Mouse (Mus musculus): ENCODE measurements around the gene Sulf2. TPM values are rescaled to one million over a fixed set of nuclear protein-coding genes. Genes with fewer than 3 reads are reported as not detected.
A peak's percentile ranks its signal among the peaks of the same experiment; 100 is the strongest.

The Sulf2 gene
- polyA plus RNA-seq, 1 experiment: 18.6 TPM

DNA sequence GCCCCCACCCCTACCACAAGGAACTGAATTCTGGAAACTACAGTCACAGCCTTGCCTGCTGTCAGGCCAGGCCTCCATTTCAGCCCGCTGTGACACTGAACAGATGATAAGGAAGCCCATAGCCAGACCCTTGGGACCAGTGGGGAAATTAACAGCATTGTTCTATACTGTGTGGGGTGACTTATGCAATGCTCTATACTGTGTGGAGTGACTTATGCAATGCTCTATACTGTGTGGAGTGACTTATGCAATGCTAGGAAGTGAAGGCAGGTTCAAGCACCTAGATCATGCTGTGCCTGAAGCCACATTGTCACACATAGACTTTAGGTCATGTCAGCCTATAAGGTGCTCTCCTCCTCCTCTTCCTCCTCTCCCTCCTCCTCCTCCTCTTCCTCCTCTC lies 9.1 kb upstream of the Sulf2 start:
- DNase-seq: no peak
- Histone ChIP-seq H3K4me3 (ENCODE audit: insufficient read depth, low read depth, low read length) (no peak overlapping the region), H3K36me3 (ENCODE audit: control insufficient read depth, insufficient read depth, low read length) (no peaks in the 10 kb centered on the region), H3K27me3 (replicated peaks; ENCODE audit: control insufficient read depth, insufficient read depth, low read length) (no peaks in the 10 kb centered on the region), H3K4me1 (ENCODE audit: control insufficient read depth, insufficient read depth, low read length) (no peaks in the 10 kb centered on the region), H3K27ac (ENCODE audit: insufficient read depth, low read depth, low read length) (no peak overlapping the region)
- TF ChIP-seq CTCF (conservative IDR thresholded peaks at IDR 0.05; ENCODE audit: insufficient read depth, insufficient read length, low read depth, low read length): no peak
- TF ChIP-seq POLR2A (IDR thresholded peaks at IDR 0.05; ENCODE audit: low read depth, low read length): no peak
- WGBS: 92% methylated on average over 1 of the region's 1 CpGs

GRCm38 (mm10) chr2:166163917-166164316 lies 8.5 kb upstream of the Sulf2 start:
- 95% methylated on average over 6 of the region's 6 CpGs for WGBS
- no peaks in the 10 kb centered on the region for H3K36me3 ChIP-seq (ENCODE audit: control insufficient read depth, insufficient read depth, low read length)
- no peaks in the 10 kb centered on the region for H3K27me3 ChIP-seq (replicated peaks; ENCODE audit: control insufficient read depth, insufficient read depth, low read length)
- no peak for DNase-seq
- no peak overlapping the region for H3K4me3 ChIP-seq (ENCODE audit: insufficient read depth, low read depth, low read length)
- H3K4me1 ChIP-seq (ENCODE audit: control insufficient read depth, insufficient read depth, low read length): no peaks in the 10 kb centered on the region
- H3K27ac ChIP-seq (ENCODE audit: insufficient read depth, low read depth, low read length): no peak overlapping the region
- TF ChIP-seq CTCF (conservative IDR thresholded peaks at IDR 0.05; ENCODE audit: insufficient read depth, insufficient read length, low read depth, low read length) (no peak), POLR2A (IDR thresholded peaks at IDR 0.05; ENCODE audit: low read depth, low read length) (no peak)

DNA sequence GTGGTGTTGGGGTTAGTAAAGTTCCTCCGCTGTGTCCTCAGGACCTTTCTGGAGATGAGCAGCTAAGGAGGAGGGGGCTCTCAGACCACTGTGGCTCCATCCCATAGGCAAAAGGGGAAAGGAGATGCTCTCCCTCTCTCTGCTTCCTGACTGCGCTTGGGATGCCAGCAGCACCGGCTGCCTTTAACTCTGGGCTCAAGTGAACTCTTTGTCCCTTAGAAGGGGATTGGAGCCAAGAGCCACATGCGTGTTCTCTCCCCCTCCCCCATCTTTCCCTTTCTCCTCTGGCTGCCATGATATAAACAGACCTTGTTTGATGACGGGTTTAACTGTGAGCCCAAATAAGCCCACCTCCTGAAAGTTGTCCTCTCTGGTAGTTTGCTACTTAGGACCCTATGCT lies 7.8 kb upstream of the Sulf2 start:
- Histone ChIP-seq H3K27ac (ENCODE audit: insufficient read depth, low read depth, low read length) (no peak overlapping the region), H3K4me3 (ENCODE audit: insufficient read depth, low read depth, low read length) (no peak overlapping the region), H3K36me3 (ENCODE audit: control insufficient read depth, insufficient read depth, low read length) (no peaks in the 10 kb centered on the region), H3K4me1 (ENCODE audit: control insufficient read depth, insufficient read depth, low read length) (no peaks in the 10 kb centered on the region), H3K27me3 (replicated peaks; ENCODE audit: control insufficient read depth, insufficient read depth, low read length) (no peaks in the 10 kb centered on the region)
- 79% methylated on average over 5 of the region's 5 CpGs for WGBS
- TF ChIP-seq POLR2A (IDR thresholded peaks at IDR 0.05; ENCODE audit: low read depth, low read length): no peak
- no peak for TF ChIP-seq CTCF (conservative IDR thresholded peaks at IDR 0.05; ENCODE audit: insufficient read depth, insufficient read length, low read depth, low read length)
- no peak for DNase-seq

DNA sequence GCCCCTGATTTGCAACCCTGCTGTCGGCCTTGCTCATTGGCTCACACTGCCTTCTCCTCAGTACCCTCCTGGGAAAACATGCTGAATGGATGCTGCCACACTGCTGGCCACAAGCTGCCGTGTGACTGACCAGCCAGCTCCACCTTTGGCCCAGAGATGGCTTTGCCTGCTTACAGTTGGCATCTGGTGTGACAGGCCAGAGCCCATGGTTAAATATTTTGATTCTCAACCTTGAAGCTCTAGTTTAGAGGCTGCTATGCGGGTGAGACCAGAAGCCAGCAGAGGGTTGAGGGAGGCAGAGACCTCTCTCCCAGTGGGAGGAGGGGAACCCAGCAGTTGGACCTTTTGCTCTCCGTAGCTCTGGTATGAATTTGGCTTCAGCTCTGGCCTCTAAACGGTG lies 6.7 kb upstream of the Sulf2 start:
- DNase-seq: peak; percentile 59
- no peaks in the 10 kb centered on the region for H3K4me1 ChIP-seq (ENCODE audit: control insufficient read depth, insufficient read depth, low read length)
- no peaks in the 10 kb centered on the region for H3K27me3 ChIP-seq (replicated peaks; ENCODE audit: control insufficient read depth, insufficient read depth, low read length)
- TF ChIP-seq POLR2A (IDR thresholded peaks at IDR 0.05; ENCODE audit: low read depth, low read length) (no peak), CTCF (conservative IDR thresholded peaks at IDR 0.05; ENCODE audit: insufficient read depth, insufficient read length, low read depth, low read length) (no peak)
- WGBS: 68% methylated on average over 5 of the region's 5 CpGs
- H3K4me3 ChIP-seq (ENCODE audit: insufficient read depth, low read depth, low read length): no peak overlapping the region
- no peak overlapping the region for H3K27ac ChIP-seq (ENCODE audit: insufficient read depth, low read depth, low read length)
- no peaks in the 10 kb centered on the region for H3K36me3 ChIP-seq (ENCODE audit: control insufficient read depth, insufficient read depth, low read length)

DNA sequence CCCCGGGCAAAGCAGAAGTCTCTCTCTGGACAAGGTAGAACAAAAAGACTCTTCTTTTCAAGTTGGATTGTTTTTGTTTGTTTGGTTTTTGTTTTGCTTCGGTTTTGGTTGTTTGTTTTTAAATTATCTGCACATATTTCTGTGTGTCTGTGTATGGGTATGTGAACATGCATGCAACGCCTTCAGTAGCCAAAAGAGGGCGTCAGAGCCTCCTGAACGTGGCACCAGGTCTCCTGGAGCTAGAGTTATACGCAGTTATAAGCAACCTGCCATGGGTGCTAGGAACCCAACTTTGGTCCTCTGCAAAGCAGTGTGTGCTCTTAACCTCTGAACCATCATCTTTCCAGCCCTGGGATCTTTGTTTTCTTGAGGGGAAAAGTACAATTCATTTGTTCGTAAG lies 3.8 kb upstream of the Sulf2 start:
- 92% methylated on average over 7 of the region's 7 CpGs for WGBS
- H3K27ac ChIP-seq (ENCODE audit: insufficient read depth, low read depth, low read length): no peak overlapping the region
- no peaks in the 10 kb centered on the region for H3K27me3 ChIP-seq (replicated peaks; ENCODE audit: control insufficient read depth, insufficient read depth, low read length)
- no peak for DNase-seq
- H3K36me3 ChIP-seq (ENCODE audit: control insufficient read depth, insufficient read depth, low read length): no peaks in the 10 kb centered on the region
- peaks cover under 1% of the 10 kb centered on the region; the same call in 1 of the 2 replicates for H3K4me1 ChIP-seq (ENCODE audit: control insufficient read depth, insufficient read depth, low read length)
- H3K4me3 ChIP-seq (ENCODE audit: insufficient read depth, low read depth, low read length): no peak overlapping the region
- TF ChIP-seq CTCF (conservative IDR thresholded peaks at IDR 0.05; ENCODE audit: insufficient read depth, insufficient read length, low read depth, low read length) (0 out of 2 replicates have a peak, but pooled peaks have one; percentile 6), POLR2A (IDR thresholded peaks at IDR 0.05; ENCODE audit: low read depth, low read length) (no peak)

DNA sequence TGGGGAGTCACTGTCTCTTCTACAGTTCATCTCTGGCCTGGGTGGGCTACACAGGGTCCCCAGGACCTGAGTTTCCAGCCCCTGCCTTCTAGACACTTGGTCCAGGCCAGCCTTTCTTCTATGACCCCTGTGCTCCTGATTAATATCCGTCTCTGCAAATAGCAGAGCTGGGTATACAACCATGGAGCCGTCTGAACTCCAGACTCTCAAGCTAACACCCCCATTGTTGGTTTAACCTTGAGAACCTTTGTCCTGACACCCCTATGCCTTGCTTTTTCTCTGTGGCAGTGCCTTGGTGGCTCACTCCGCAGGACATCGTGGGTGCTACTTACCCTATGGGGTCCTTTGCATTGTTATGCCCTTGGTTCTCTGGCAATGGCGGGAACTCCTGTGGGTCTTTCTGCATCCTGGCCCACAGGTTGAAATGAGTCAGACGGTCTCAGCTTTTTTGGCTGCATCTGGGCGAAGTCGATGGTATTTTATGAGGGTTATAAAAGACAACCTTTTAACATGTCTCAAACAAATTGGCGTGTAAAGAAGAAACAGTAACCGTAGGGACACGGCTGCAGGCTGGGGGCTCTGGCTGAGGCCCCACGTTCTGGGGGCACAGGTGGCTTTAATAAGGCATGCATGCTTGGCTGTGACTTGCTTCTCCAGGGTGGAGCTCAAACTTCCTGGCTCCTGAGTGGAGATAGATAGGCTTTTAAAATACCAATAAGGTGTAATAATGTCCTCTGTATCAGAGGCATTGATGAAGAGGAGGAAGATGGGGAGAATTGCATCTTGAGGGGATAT lies 2.5 kb upstream of the Sulf2 start:
- Histone ChIP-seq H3K27ac (ENCODE audit: insufficient read depth, low read depth, low read length) (no peak overlapping the region), H3K4me3 (ENCODE audit: insufficient read depth, low read depth, low read length) (no peak overlapping the region), H3K4me1 (ENCODE audit: control insufficient read depth, insufficient read depth, low read length) (peaks cover 5% of the 10 kb centered on the region), H3K36me3 (ENCODE audit: control insufficient read depth, insufficient read depth, low read length) (no peaks in the 10 kb centered on the region), H3K27me3 (replicated peaks; ENCODE audit: control insufficient read depth, insufficient read depth, low read length) (no peaks in the 10 kb centered on the region)
- TF ChIP-seq POLR2A (IDR thresholded peaks at IDR 0.05; ENCODE audit: low read depth, low read length): no peak
- no peak for TF ChIP-seq CTCF (conservative IDR thresholded peaks at IDR 0.05; ENCODE audit: insufficient read depth, insufficient read length, low read depth, low read length)
- DNase-seq: no peak
- WGBS: 77% methylated on average over 12 of the region's 12 CpGs

DNA sequence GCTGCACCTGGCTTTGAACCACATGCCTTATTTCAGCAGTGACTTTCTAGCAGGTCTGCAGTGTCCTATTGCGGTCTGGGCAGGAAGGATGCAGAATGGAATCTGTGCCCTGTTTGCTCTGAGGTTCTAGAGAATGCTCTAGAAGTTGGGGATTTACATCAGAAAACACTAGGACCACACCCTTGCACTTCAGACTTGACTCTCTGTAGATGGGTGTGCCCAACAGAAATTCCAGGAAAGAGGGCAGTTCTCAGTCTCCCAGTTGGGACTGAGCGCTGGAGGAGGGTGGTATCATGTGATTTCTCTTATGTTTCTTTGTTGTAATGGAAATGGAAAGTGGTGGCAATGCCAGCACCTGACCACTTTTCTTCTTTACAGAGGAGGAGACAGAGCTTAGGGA lies 1.7 kb upstream of the Sulf2 start:
- TF ChIP-seq CTCF (conservative IDR thresholded peaks at IDR 0.05; ENCODE audit: insufficient read depth, insufficient read length, low read depth, low read length) (no peak), POLR2A (IDR thresholded peaks at IDR 0.05; ENCODE audit: low read depth, low read length) (no peak)
- Histone ChIP-seq H3K36me3 (ENCODE audit: control insufficient read depth, insufficient read depth, low read length) (no peaks in the 10 kb centered on the region), H3K4me1 (ENCODE audit: control insufficient read depth, insufficient read depth, low read length) (peaks cover 5% of the 10 kb centered on the region), H3K27me3 (replicated peaks; ENCODE audit: control insufficient read depth, insufficient read depth, low read length) (no peaks in the 10 kb centered on the region), H3K4me3 (ENCODE audit: insufficient read depth, low read depth, low read length) (no peak overlapping the region), H3K27ac (ENCODE audit: insufficient read depth, low read depth, low read length) (no peak overlapping the region)
- DNase-seq: peak; percentile 5
- WGBS: 75% methylated on average over 2 of the region's 2 CpGs
